Mouse (Mus musculus) spleen, adult 10 weeks (tissue): ENCODE results near the gene Olfr1262. TPM values are rescaled to one million over a fixed set of nuclear protein-coding genes. Genes with fewer than 3 reads are reported as not detected.

Experiments used
- polyA plus RNA-seq: library from polyadenylated mRNA; stranded (reverse); fragments of 350-450 nt; fragmentation: Illumina TruSeq; extraction: RNeasy Lipid Tissue Mini Kit (QIAGEN cat#74804); gene quantifications from one replicate; pipeline ENCODE4 v1.2.3, GENCODE M21; 2015; ENCODE audit warnings: low replicate concordance; ENCODE audit not compliant: insufficient read depth

Olfr1262 gene
- polyA plus RNA-seq: not detected

GRCm38 (mm10) chr2:89999845-90000244, at the start of gene Olfr1262:
TSS of gene Olfr1262 (plus strand) at chr2:90000145.

GRCm38 (mm10) chr2:89974184-89974583, 25.8 kb upstream of the Olfr1262 start, which contains the start of gene Olfr1260:
TSS of gene Olfr1260 (plus strand) at chr2:89974340.

GRCm38 (mm10) chr2:89990921-89991320, 9.0 kb upstream of the Olfr1262 start, which contains the start of gene Olfr1261:
TSS of gene Olfr1261 (plus strand) at chr2:89991221.

DNA sequence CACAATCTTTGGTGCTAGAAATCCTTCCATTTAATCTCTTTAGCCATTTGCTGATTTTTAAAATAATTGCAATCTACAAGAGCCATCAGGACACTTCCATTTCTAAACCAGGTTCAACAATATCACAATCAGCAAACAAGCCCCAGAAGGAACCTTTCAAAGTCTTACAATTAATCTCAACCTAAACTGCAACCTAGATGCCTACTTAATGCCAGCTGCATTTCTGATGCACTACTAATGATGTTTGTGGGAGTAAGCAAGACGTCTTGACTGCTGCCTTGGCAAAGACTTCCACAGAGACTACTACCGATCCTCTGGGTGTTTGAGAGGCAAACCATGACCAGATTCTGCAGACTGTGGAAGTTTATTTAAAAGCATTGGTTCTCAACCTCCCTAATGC, 11.9 kb downstream of the Olfr1262 start, which contains the start of gene Olfr1263:
Olfr1263 (plus strand) TSS at position 301 of the 400 bp plus-strand sequence.

DNA sequence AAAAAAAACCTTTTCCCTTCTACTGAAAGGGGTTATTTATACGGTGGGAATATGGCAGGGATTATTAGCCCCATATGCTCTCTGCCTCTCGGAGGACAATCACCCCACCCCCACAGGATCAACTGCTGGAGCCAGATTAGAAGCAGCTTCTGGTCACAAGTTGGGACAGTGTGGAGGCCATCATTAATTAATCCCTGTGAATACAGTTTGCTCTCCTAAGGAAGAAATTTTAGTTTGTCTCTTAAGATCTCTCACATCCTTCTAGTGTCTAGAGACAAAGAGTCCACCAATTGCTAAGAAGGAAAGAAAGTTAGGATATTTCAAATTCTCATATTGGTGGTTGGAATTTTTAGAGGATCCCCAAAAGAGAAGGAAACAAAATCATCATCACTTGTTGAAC, 25.5 kb downstream of the Olfr1262 start, which contains the start of gene Olfr1264:
Olfr1264 (minus strand) TSS at position 101 of the 400 bp plus-strand sequence.

GRCm38 (mm10) chr2:90035037-90035436, 35.1 kb downstream of the Olfr1262 start, which contains the start of gene Olfr1265:
TSS of gene Olfr1265 (plus strand) at chr2:90035337.

Other genes with a start within 250 kb of the Olfr1262 start
- gene Olfr1253, start 243.1 kb upstream of the Olfr1262 start, polyA plus RNA-seq: not detected
- gene Olfr1254, start 206.5 kb upstream of the Olfr1262 start, polyA plus RNA-seq: not detected
- not detected for gene Olfr1255, start 188.1 kb upstream of the Olfr1262 start, polyA plus RNA-seq
- not detected for gene Olfr1256, start 158.6 kb upstream of the Olfr1262 start, polyA plus RNA-seq
- not detected for gene Olfr48, start 151.9 kb upstream of the Olfr1262 start, polyA plus RNA-seq
- not detected for gene Olfr1257, start 121.7 kb upstream of the Olfr1262 start, polyA plus RNA-seq
- gene Olfr1258, start 72.8 kb upstream of the Olfr1262 start, polyA plus RNA-seq: not detected
- gene Olfr1259, start 51.5 kb upstream of the Olfr1262 start, polyA plus RNA-seq: not detected
- gene Olfr1260, start 25.8 kb upstream of the Olfr1262 start, polyA plus RNA-seq: not detected
- gene Olfr1261, start 8.9 kb upstream of the Olfr1262 start, polyA plus RNA-seq: not detected
- gene Olfr1263, start 12.0 kb downstream of the Olfr1262 start, polyA plus RNA-seq: not detected
- not detected for gene Olfr1264, start 25.4 kb downstream of the Olfr1262 start, polyA plus RNA-seq
- gene Olfr1265, start 35.2 kb downstream of the Olfr1262 start, polyA plus RNA-seq: not detected
- gene Olfr140, start 63.4 kb downstream of the Olfr1262 start, polyA plus RNA-seq: not detected
- not detected for gene Olfr1269, start 121.3 kb downstream of the Olfr1262 start, polyA plus RNA-seq
- gene Olfr32, start 142.2 kb downstream of the Olfr1262 start, polyA plus RNA-seq: not detected
- gene Olfr1270, start 152.9 kb downstream of the Olfr1262 start, polyA plus RNA-seq: not detected
- not detected for gene Olfr1506, start 224.3 kb downstream of the Olfr1262 start, polyA plus RNA-seq